Mouse (Mus musculus) CH12.LX (cell line): ENCODE measurements around the gene Phyhd1.

Experiments
- BHLHE40 ChIP-seq: IDR thresholded peaks from 2 replicates; pipeline ENCODE4 v1.6.1; 2011; ENCODE audit warnings: mild to moderate bottlenecking, low read depth, low read length, improper control_type of control experiment
- CTCF ChIP-seq, 2 experiments: IDR thresholded peaks in 1 of 2; conservative IDR thresholded peaks in 1 of 2; 2 replicates each; pipeline ENCODE4 v1.5.1; 2011 to 2012; ENCODE audit warnings: low read depth in 2 of 2, low read length in 2 of 2, improper control_type of control experiment in 1 of 2, inconsistent platforms in 1 of 2, mild to moderate bottlenecking in 1 of 2, moderate library complexity in 1 of 2
- EP300 ChIP-seq: IDR thresholded peaks from 2 replicates; pipeline ENCODE4 v1.6.1; 2011; ENCODE audit warnings: low read length, improper control_type of control experiment
- POLR2A ChIP-seq: IDR thresholded peaks from 2 replicates; pipeline ENCODE4 v1.6.1; 2011; ENCODE audit warnings: low read depth, mild to moderate bottlenecking, improper control_type of control experiment, low read length
- SMC3 ChIP-seq: IDR thresholded peaks from 2 replicates; pipeline ENCODE4 v1.6.1; 2011; ENCODE audit warnings: low read depth, low read length, improper control_type of control experiment
- ZNF384 ChIP-seq: IDR thresholded peaks from 2 replicates; pipeline ENCODE4 v1.6.1; 2012; ENCODE audit warnings: low read depth, low read length, improper control_type of control experiment, inconsistent platforms

- TF ChIP-seq POLR2A = no peak
- no peak for TF ChIP-seq EP300
- TF ChIP-seq BHLHE40 = no peak
- TF ChIP-seq SMC3 = no peak
- TF ChIP-seq CTCF (conservative IDR thresholded peaks at IDR 0.05 in 1 of 2, IDR thresholded peaks at IDR 0.05 in 1 of 2; ENCODE audit: low read depth in 2 of 2, low read length in 2 of 2) = no peak
- TF ChIP-seq ZNF384 = no peak
These were observed 9.2 kb upstream of the Phyhd1 start for GRCm38 (mm10) chr2:30256616-30257350.
